Mouse (Mus musculus): Measurements from ENCODE around the gene Dync1h1. TPM values are rescaled to one million over a fixed set of nuclear protein-coding genes. Genes with fewer than 3 reads are reported as not detected.

Dync1h1 gene
- polyA plus RNA-seq, 1 experiment = 373 TPM

- 9% methylated on average over 7 of the region's 7 CpGs for WGBS
- Histone ChIP-seq H3K4me1 (ENCODE audit: control insufficient read depth, insufficient read depth, low read length) (peaks cover 4% of the 10 kb centered on the region; the same call in 1 of the 2 replicates), H3K27ac (ENCODE audit: insufficient read depth, low read depth, low read length) (no peak overlapping the region), H3K4me3 (ENCODE audit: insufficient read depth, low read depth, low read length) (no peak overlapping the region)
- TF ChIP-seq CTCF (IDR thresholded peaks at IDR 0.05; ENCODE audit: insufficient read depth, low read depth, low read length) (peak; percentile 77; the same call in 1 of the 2 replicates), POLR2A (IDR thresholded peaks at IDR 0.05; ENCODE audit: insufficient read depth, low read depth, low read length) (no peak)
Observed at GRCm38 (mm10) chr12:110598527-110598926, 2.7 kb upstream of the Dync1h1 start.

GRCm38 (mm10) chr12:110599791-110600190, 1.5 kb upstream of the Dync1h1 start:
- TF ChIP-seq CTCF (IDR thresholded peaks at IDR 0.05; ENCODE audit: insufficient read depth, low read depth, low read length) (no peak), POLR2A (IDR thresholded peaks at IDR 0.05; ENCODE audit: insufficient read depth, low read depth, low read length) (no peak)
- no peak overlapping the region for H3K27ac ChIP-seq (ENCODE audit: insufficient read depth, low read depth, low read length)
- WGBS = 57% methylated on average over 4 of the region's 4 CpGs
- H3K4me1 ChIP-seq (ENCODE audit: control insufficient read depth, insufficient read depth, low read length) = peaks cover 6% of the 10 kb centered on the region; the same call in 1 of the 2 replicates
- H3K4me3 ChIP-seq (ENCODE audit: insufficient read depth, low read depth, low read length) = no peak overlapping the region

- Histone ChIP-seq H3K4me1 (ENCODE audit: control insufficient read depth, insufficient read depth, low read length) (peaks cover 8% of the 10 kb centered on the region; the same call in 1 of the 2 replicates), H3K27ac (ENCODE audit: insufficient read depth, low read depth, low read length) (no peak overlapping the region), H3K4me3 (ENCODE audit: insufficient read depth, low read depth, low read length) (peak overlapping the region; percentile 74)
- TF ChIP-seq CTCF (IDR thresholded peaks at IDR 0.05; ENCODE audit: insufficient read depth, low read depth, low read length) (no peak), POLR2A (IDR thresholded peaks at IDR 0.05; ENCODE audit: insufficient read depth, low read depth, low read length) (no peak)
- 48% methylated on average over 13 of the region's 13 CpGs for WGBS
Observed at GRCm38 (mm10) chr12:110600225-110600991, 844 bp upstream of the Dync1h1 start.

- WGBS = 55% methylated on average over 3 of the region's 3 CpGs
- Histone ChIP-seq H3K4me3 (ENCODE audit: insufficient read depth, low read depth, low read length) (no peak overlapping the region), H3K27ac (ENCODE audit: insufficient read depth, low read depth, low read length) (no peak overlapping the region), H3K4me1 (ENCODE audit: control insufficient read depth, insufficient read depth, low read length) (peaks cover 11% of the 10 kb centered on the region)
- TF ChIP-seq POLR2A (IDR thresholded peaks at IDR 0.05; ENCODE audit: insufficient read depth, low read depth, low read length) (no peak), CTCF (IDR thresholded peaks at IDR 0.05; ENCODE audit: insufficient read depth, low read depth, low read length) (no peak)
Observed at GRCm38 (mm10) chr12:110606161-110606560, 4.9 kb downstream of the Dync1h1 start.

- Histone ChIP-seq H3K27ac (ENCODE audit: insufficient read depth, low read depth, low read length) (no peak overlapping the region), H3K4me1 (ENCODE audit: control insufficient read depth, insufficient read depth, low read length) (peaks cover 11% of the 10 kb centered on the region), H3K4me3 (ENCODE audit: insufficient read depth, low read depth, low read length) (no peak overlapping the region)
- WGBS = 39% methylated on average over 2 of the region's 2 CpGs
- TF ChIP-seq POLR2A (IDR thresholded peaks at IDR 0.05; ENCODE audit: insufficient read depth, low read depth, low read length) (no peak), CTCF (IDR thresholded peaks at IDR 0.05; ENCODE audit: insufficient read depth, low read depth, low read length) (no peak)
Observed at GRCm38 (mm10) chr12:110606676-110607075, 5.4 kb downstream of the Dync1h1 start.

- no peak overlapping the region for H3K27ac ChIP-seq (ENCODE audit: insufficient read depth, low read depth, low read length)
- H3K4me3 ChIP-seq (ENCODE audit: insufficient read depth, low read depth, low read length) = no peak overlapping the region
- 56% methylated on average over 11 of the region's 11 CpGs for WGBS
- H3K4me1 ChIP-seq (ENCODE audit: control insufficient read depth, insufficient read depth, low read length) = peaks cover 11% of the 10 kb centered on the region
- TF ChIP-seq CTCF (IDR thresholded peaks at IDR 0.05; ENCODE audit: insufficient read depth, low read depth, low read length) (no peak), POLR2A (IDR thresholded peaks at IDR 0.05; ENCODE audit: insufficient read depth, low read depth, low read length) (no peak)
Observed at GRCm38 (mm10) chr12:110608460-110609152, 7.4 kb downstream of the Dync1h1 start.

GRCm38 (mm10) chr12:110609153-110609497, 7.9 kb downstream of the Dync1h1 start:
- Histone ChIP-seq H3K4me1 (ENCODE audit: control insufficient read depth, insufficient read depth, low read length) (peaks cover 11% of the 10 kb centered on the region), H3K27ac (ENCODE audit: insufficient read depth, low read depth, low read length) (no peak overlapping the region), H3K4me3 (ENCODE audit: insufficient read depth, low read depth, low read length) (no peak overlapping the region)
- TF ChIP-seq CTCF (IDR thresholded peaks at IDR 0.05; ENCODE audit: insufficient read depth, low read depth, low read length) = no peak
- TF ChIP-seq POLR2A (IDR thresholded peaks at IDR 0.05; ENCODE audit: insufficient read depth, low read depth, low read length) = no peak
- WGBS = 82% methylated on average over 9 of the region's 9 CpGs

GRCm38 (mm10) chr12:110610713-110611112, 9.5 kb downstream of the Dync1h1 start:
- H3K27ac ChIP-seq (ENCODE audit: insufficient read depth, low read depth, low read length) = no peak overlapping the region
- no peak for TF ChIP-seq POLR2A (IDR thresholded peaks at IDR 0.05; ENCODE audit: insufficient read depth, low read depth, low read length)
- no peak for TF ChIP-seq CTCF (IDR thresholded peaks at IDR 0.05; ENCODE audit: insufficient read depth, low read depth, low read length)
- peaks cover 8% of the 10 kb centered on the region for H3K4me1 ChIP-seq (ENCODE audit: control insufficient read depth, insufficient read depth, low read length)
- no peak overlapping the region for H3K4me3 ChIP-seq (ENCODE audit: insufficient read depth, low read depth, low read length)
- WGBS = 87% methylated on average over 2 of the region's 2 CpGs

GRCm38 (mm10) chr12:110630056-110630455, 28.8 kb downstream of the Dync1h1 start:
- H3K4me3 ChIP-seq (ENCODE audit: insufficient read depth, low read depth, low read length) = no peak overlapping the region
- WGBS = 92% methylated on average over 11 of the region's 11 CpGs
- no peak overlapping the region for H3K27ac ChIP-seq (ENCODE audit: insufficient read depth, low read depth, low read length)
- TF ChIP-seq POLR2A (IDR thresholded peaks at IDR 0.05; ENCODE audit: insufficient read depth, low read depth, low read length) (no peak), CTCF (IDR thresholded peaks at IDR 0.05; ENCODE audit: insufficient read depth, low read depth, low read length) (no peak)
- no peaks in the 10 kb centered on the region for H3K4me1 ChIP-seq (ENCODE audit: control insufficient read depth, insufficient read depth, low read length)
